Mouse (Mus musculus): ENCODE results near the gene 1500009C09Rik. TPM values are rescaled to one million over a fixed set of nuclear protein-coding genes. Genes with fewer than 3 reads are reported as not detected.

1500009C09Rik gene
- 100 to 1,000 TPM in 1 of 2 experiments, 10 to 100 TPM in 1; 93.7 to 101 TPM for total RNA-seq (2021)
- long read RNA-seq, experiment 1, transcript 1500009C09Rik-202 (2 exons, 1,552 nt), result major isoform, 7 of 11 reads
- long read RNA-seq, experiment 1, partial matches to known transcripts, result 0 of 11 reads
- long read RNA-seq, experiment 1, other reads (novel, unspliced or antisense), result 4 of 11 reads
- long read RNA-seq, experiment 2, transcript 1500009C09Rik-202 (2 exons, 1,552 nt), result major isoform, 11 of 15 reads
- long read RNA-seq, experiment 2, partial matches to known transcripts, result 0 of 15 reads
- long read RNA-seq, experiment 2, other reads (novel, unspliced or antisense), result 4 of 15 reads

DNA sequence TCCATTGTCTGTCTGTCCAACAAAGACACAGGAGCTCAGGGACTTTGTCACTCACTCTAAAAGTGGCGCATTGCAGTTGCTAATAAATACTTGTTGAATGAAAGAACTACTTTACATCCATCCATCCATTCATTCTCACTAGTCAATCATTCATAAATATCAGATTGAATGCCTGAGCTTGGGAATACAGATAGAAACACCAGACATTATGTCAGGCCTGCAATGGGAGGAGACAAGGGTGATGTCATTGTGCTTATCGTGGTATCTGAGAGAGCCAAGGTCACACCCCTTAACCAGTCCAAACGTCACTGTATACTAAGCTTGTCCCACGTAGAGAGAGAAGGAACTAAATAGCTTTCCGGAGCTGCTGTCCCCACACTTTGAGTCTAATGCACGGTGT is at the start of gene 1500009C09Rik:
1500009C09Rik (plus strand) TSS at position 301 of the 400 bp plus-strand sequence.
- DNase-seq (ENCODE audit: low spot score in 2 of 2), result no peak

DNA sequence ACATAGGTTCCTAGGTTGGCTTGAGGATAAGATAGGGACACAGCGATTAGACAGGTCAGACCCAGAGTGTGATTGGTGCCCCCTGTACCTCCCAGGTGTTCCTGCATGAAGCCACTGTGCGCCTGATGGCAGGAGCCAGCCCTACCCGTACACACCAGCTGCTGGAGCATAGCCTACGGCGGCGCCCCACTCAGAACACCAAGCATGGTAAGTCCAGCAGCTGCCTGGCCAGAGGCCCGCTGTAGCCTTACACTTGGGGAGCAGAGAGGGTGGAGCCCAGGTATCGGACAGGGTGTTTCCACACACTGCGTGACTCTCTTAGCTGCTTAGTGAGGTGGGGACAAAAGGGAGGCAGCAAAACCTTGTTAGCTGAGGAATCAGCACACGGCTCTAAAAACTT is 49.1 kb upstream of the 1500009C09Rik start:
- no peak for DNase-seq (ENCODE audit: low spot score in 2 of 2)

DNA sequence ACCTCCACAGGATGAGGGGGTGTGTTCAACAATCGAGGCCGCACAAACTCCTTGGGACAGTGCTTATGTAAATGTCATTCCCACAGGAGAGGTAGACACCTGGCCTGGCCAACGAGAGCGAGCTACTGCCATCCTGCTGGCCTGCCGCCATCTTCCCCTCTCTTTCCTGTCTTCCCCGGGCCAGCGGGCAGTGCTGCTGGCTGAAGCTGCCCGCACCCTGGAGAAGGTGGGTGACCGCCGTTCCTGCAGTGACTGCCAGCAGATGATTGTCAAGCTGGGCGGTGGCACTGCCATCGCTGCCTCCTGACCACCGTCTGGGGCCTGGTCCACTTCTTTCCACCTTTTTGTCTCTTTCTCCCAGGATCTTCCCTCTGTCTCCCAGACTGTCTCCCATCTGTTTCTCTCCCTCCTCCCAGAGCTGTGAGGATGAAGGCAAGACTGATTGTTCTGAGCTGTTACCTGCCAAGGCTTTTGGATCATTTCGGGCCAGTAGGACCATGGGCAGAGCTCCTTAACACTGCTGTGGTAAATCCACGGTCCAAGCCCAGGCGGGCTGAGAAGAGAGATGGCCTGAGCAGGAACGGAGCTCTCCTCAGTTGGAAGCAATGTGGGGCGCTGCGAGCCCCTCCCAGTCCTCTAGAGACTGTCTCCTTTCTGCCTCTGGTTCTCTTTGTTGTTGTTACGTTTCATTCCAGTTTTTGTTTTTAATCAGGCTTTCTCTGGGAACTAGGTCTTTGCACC is 48.4 kb upstream of the 1500009C09Rik start:
- DNase-seq (ENCODE audit: low spot score in 2 of 2), result no peak

DNA sequence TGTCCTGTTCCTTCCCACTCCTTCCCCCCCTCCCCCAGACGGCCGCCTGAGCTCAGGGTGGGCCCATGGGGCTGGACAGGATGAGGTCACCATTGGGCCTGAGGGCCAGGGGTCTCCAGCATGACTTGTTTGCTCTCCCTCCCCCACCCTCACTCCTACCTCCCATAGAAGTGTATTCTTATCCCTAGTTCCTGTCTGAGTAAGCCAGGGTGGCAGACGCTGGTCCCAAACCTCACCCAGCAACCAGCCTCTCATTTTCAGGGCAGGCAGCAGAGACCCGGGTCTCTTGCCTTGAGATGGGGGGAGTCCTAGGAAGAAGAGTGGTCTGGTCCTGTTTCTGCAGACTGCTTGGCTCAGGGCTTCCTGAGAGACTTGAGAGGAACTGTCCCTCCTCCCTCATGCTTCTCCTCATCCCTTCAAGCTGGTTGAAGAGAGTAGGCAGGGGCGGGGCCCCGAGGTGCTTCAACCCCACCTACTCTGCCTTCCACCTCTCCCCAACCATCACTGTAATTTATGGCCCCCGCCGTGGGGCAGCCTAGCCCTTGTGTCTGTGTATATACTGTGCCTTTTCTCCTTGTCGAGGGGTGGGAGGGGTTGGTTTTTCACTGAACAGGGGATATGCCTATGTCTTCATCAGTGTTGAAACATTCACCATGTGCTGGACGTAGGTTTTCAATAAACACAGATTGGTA is 47.4 kb upstream of the 1500009C09Rik start:
- DNase-seq (ENCODE audit: low spot score in 2 of 2), result no peak

DNA sequence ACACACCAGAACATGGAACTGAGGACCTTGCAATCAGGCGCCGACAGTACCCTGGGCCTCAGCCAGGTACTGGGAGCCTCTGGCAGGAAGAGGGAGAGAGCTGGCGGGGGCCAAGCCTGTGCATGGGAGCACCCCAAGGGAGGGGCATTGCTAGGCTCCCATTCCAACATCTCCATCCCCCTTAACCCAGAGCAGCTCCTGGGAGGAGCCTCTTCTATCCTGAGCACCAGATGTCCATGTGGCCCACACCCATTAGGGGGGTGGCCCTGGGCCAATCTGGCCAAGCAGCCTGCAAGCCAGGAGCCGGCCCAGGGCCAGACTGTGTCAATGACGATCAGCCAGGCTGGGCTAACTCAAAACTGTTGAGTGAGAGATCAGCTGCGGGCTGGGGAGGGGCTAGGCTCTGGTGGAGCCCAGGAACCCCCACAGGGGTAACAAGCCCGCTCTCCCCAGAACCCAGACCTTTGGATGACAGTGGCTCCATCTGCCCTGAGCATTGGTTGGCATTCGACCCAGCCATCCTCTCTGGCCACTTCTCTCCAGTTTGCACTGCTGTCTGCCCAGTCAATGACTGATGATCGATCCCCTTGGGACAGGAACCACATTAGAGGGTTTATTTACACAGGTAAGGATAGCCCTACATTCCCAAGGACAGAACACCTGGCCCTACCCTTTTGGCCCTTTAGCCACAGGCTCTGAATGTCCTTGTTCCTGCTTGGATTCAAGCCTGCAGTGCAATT is 45.7 kb upstream of the 1500009C09Rik start:
- DNase-seq (ENCODE audit: low spot score in 2 of 2), result peak; percentile 39 to 40

DNA sequence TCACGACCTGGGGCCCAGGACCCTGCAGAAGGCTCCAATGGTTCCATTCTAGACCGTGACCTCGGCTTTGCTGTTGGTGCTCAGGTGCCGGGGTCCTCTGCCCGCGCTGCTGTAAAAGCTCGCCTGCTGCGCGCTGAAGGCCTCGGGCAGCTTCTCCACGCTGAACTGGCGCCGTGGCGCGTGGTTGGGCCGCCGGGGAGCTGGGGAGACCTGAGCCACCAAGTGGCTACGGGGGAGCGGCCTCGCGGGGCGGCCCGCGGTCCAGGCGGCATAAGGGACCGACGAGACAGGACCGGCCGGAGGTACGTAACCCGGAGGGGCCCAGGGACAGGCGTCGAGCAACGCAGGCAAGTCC is 45.1 kb upstream of the 1500009C09Rik start:
- no peak for DNase-seq (ENCODE audit: low spot score in 2 of 2)

DNA sequence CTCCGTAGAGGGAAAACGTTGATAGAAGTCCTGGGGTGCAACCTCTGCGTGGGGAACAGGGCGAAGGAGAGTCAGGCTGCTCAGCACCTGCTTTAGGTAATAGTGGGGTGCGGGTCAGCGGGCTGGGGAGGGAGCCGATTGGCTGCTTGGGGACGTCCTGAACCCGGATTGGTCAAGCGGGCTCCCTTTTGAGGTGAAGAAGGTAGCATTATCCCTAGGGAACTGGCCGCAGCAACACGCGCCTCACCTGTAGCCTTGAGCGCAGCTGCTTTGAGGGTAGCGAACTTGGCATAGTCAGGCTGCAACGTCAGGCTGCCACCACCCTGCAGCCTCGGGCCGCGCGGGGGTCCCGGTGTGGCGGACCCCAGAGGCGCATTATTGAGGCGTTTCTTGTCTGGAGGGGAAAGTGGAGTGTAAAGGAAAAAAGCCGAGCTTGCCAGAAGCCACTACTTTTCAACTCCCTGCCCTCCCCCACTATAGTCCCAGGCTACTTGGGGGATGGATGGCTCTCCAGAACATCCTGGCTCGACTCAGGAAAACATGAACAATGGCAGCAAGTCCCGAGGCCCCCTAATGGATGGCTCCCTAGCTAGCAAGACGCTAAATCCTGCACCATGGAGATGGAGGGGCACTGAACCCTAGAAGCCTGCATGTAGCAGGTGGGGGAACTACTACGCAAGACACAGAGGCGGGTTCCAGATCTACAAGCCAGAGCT is 44.5 kb upstream of the 1500009C09Rik start:
- DNase-seq (ENCODE audit: low spot score in 2 of 2), result no peak

DNA sequence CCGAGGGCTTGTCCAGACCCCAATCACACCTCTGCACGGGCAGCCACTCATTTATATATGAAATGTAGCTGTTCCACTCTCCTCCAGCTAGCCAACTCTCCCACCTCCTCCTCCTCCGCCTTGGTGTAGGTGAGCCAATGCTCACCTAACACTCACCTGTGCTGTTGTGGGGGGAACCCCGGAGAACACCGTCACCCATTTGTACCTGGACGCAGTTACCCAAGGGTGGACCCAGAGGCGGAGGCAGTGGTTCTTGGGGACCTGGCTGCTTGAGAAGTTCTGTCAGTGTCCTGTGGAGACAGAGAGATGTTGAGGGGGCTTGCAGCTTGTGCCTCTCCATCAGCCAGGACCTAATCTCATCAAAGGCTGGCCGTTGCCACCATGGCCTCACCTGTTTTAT is 43.9 kb upstream of the 1500009C09Rik start:
- no peak for DNase-seq (ENCODE audit: low spot score in 2 of 2)

DNA sequence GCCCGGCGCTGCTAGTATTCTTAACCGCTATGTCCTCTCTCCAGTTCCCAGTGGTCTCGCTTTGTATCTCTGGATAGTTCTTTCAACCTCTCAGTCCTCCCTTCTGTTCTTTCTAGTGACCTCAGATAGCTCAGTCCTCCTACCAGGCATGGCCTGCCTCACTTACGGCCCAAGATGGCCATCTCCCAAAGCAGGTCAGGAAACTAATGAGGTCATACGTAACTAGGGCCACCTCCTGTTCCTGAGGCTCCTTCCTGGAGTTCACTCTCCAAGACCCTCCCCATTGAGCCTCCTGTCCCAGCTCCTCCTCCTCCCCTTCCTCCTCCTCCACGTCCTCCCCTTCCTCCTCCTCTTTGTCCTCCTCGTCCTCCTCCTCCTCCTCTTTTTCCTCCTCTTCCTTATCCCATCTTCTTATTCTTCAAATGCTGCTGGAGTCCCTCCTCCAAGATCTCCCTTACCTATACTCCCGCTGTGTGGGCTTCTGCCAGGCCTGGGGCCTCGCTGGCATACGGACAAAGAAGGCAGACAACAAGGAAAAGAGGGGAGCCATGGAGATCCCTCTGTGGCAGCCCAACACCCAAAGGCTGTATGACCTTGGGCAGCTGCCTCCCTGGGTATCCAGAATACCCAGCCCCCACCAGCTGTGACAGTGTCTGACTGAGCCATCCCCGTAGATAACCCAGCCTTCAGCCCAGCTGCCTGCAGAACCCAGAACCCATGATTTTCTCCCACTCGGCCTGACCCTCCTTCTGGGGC is 42.7 kb upstream of the 1500009C09Rik start:
- no peak for DNase-seq (ENCODE audit: low spot score in 2 of 2)

DNA sequence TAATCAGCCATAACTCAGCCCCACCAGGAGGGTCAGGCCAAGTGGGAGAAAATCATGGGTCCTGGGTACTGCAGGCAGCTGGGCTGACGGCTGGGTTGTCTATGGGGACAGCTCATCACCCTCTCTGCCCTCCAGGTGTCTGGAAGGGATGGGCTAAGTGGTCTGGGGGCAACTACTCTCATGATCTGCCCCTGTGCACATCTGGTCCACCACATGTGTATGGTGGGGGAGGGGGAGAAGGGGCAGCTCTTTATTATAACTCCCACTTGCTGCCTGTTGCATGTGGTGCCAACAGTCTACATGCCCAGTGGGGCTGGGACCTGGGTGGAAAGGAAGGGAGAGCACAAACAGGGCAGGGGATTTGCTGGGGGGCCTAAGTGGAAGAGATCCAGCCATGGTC is 41.4 kb upstream of the 1500009C09Rik start:
- no peak for DNase-seq (ENCODE audit: low spot score in 2 of 2)

DNA sequence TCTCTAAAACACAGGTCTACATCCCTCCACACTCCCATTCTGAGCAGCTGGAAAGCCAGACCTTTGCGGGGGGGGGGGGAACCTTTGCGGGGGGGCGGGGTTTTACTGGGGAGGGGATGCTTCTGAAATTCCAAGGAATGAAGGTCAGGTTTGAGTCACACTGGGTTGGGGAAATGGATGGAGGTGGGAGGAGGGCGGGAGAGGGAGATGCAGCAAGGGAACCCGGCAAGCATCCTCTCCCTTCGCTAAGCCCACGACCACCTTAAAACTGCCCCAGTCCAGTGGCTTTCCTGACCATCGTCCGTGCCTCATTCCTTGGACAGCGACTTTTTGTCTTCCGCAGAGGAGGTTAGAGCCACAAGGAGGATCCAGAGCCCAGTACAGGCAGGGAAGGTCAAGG is 40.9 kb upstream of the 1500009C09Rik start:
- DNase-seq (ENCODE audit: low spot score in 2 of 2), result no peak

DNA sequence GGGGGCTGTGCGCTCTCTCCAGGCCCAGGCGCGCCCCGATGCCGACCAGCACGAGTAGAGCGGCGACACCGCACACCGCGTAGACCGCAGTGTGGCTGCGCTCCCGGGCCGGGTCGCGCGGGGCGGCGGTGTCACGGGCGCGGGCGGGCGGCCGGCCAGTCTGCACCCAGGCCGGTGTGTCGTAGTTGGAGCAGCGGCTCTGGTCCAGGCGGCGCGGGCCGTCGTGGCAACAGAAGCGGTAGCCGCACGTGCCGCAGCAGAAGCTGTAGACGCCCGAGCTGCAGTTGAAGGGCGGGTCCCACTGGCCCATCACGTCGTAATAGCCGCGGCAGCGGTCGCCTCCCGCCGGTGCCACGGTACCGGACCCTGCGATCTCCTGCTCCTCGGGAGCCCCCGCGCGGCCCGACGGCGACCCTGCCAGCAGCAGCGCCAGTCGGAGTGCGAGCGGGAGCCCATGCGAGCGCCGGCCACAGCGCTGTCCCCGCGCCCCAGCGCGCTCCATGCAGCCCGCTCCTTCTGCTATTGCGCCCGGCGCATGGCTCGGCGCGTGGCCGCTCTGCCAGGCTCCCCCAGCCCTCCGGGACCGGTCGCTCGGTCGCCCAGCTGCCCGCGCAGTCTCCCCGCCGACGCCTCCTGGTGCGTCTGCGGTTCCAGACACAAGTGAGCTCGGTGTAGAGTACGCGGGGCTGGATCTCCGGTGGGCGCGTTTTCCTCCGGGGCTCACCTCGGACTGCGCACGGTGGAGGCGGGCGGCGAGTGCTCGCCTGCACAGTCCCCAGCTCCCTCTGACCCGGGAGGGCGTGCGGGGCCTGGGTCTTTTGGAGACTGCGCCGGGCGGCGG is 40.1 kb upstream of the 1500009C09Rik start:
- DNase-seq (ENCODE audit: low spot score in 2 of 2), result no peak

DNA sequence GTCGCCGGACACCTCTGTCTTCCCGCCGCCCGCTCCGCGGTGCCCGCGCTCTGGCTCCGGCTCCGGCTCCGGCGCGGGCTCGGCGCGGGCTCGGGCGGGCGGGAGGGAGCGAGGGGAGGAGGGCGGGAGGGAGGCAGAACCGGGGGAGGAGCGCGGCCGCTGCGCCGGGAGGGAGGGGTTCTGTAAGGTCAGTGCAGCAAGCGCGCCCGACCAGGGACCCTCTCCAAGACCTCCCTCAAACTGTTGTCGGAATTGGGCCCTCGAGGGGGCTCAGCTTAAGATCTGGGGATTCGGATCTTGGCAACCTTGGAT is 39.5 kb upstream of the 1500009C09Rik start, which contains the start of gene Shisa8:
Shisa8 (minus strand) TSS at position 64 of the 312 bp plus-strand sequence.
- no peak for DNase-seq (ENCODE audit: low spot score in 2 of 2)

DNA sequence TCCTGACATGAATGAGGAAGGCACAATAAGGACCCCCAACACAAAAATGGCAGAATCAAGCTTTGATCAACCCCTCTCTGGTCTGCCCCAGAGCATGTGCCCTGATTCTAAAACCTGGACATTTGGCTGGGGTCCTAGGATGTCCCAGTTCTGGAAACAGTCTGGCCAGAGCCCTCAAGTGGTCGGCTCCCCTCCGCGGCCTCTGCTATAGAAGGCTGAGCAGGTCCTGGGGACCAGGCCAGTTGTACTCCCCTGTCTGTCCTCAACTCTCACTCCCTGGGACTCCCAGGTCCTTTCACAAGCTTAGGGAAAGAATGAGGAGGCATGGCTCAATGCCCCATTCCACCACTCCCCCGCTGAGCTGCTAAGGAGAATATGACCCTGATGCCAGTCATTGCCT is 39.0 kb upstream of the 1500009C09Rik start:
- DNase-seq (ENCODE audit: low spot score in 2 of 2), result no peak

DNA sequence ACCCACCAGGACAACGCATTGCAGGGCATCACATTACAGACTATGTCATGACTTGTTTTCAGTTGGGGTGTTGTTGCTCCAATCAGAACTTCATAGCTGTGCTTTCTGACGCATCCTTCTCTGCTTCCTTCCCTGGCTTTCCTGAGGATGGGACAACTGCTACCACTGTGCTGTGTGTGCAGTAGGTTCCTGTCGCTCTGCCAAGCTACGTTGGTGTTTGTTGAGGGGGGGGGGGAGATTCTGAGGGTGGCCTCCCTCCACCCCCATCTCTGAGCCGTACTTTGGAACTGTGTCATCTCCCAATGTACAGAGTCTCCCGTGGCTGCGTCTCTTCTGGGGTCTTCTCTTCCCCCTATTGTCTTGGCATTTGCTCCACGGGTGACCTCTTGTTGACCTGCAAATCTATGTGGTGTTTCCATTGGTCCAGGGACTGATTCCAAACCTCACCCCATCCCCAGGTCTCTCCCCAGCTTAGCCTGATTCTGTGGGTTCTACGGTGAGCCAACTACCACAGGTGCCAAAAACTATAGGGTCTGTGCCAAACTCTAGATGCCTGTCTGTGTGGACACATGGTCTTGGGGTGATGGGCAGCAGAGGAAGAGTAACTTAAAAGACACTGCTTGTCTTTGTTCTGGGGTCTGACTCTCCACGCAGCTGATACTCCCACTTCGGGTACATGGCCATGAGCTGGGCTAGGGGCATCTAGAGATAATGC is 36.7 kb upstream of the 1500009C09Rik start:
- no peak for DNase-seq (ENCODE audit: low spot score in 2 of 2)

DNA sequence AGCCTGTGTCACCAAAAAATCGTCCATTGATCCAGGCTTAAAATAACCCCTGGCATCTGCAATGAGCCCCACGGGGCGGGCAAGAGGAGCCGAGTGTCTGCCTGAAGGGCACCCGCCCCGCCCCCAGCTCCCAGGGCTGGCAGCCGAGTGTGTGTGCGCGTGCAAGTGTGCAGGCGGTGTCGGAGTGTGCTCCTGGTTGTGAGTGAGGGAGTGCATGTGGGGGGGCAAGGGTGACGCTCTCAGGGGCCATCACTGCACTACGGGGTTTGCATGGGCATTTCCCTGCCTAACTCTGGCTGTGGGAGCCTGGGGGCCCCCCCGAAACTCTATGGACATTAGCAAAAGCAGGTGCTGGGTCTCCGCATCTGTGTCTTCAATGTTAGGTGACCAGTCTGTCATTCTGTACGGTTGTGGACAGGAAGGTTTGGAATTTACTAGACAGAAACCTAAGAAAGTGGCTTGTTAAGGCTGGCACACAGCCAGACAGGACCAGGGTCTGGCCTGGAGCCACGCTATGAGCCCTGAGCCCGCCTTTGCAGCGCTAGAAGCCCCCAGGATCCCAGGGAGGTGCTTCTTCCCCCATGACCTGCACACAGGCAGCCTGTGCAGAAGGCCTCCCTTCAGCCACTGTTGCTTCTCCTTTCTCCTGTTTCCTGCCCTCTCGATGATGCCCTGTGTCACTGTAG is 35.9 kb upstream of the 1500009C09Rik start:
- no peak for DNase-seq (ENCODE audit: low spot score in 2 of 2)

DNA sequence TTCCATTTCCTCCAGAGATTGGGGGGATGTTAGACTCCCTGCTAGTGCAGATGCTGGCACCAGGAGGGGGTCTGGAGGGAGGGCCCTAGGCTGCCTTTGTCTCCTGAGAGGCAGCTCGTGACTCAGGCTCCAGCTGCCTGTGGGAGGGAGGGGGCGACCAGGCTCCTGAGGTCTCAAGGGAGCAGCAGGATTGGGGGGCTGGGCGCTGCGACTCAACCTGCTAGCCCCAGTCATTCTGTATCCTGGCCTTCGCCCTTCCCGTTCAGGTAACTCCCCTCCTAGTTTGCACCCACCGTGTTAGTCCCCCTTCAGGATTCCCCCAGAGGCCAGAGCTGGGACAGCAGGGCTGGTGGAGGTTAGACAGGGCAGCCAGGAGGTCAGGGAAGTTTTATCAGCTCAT is 35.2 kb upstream of the 1500009C09Rik start:
- no peak for DNase-seq (ENCODE audit: low spot score in 2 of 2)

DNA sequence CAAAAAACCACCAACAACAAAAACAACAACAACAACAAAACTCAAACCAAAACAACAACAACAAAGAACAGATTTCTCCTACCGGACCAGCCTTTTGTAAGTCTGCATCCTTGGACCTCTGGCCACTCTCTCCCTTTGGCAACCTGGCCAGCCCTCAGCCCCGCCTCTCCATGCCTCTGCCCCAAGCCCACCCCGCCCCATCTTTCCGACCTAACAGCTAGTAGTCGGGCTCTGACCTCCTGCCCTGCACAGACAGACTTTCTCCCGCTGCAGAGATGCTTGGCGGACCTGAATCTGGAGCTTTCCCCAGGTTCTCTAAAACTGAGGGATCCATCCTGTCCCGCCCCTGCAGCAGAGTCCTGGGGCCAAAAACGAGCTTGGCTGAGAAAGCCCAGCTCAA is 34.2 kb upstream of the 1500009C09Rik start:
- DNase-seq (ENCODE audit: low spot score in 2 of 2), result no peak
